Mouse (Mus musculus) CH12.LX (cell line): Measurements from ENCODE around the gene Tspan9. TPM values are rescaled to one million over a fixed set of nuclear protein-coding genes. Genes with fewer than 3 reads are reported as not detected.

ENCODE experiments used
- DNase-seq: peaks from one replicate; pipeline ENCODE4 v3.0.0-alpha.2; 2013; ENCODE audit errors: extremely low read depth
- H3K27ac ChIP-seq: 2 replicates; pipeline ENCODE4 v1.5.1; 2012; ENCODE audit warnings: low read depth, mild to moderate bottlenecking, control low read depth, moderate library complexity; ENCODE audit not compliant: insufficient read depth
- H3K27me3 ChIP-seq: replicated peaks from 2 replicates; pipeline ENCODE3; 2012; ENCODE audit warnings: inconsistent platforms
- H3K36me3 ChIP-seq, 2 experiments: replicated peaks in 1 of 2; 2 replicates each; pipeline versions ENCODE3 to v1.6.1; 2012; ENCODE audit warnings: inconsistent platforms in 1 of 2, low read length in 1 of 2, mild to moderate bottlenecking in 1 of 2, mixed read lengths in 1 of 2, moderate library complexity in 1 of 2; ENCODE audit not compliant: control insufficient read depth in 1 of 2, insufficient read depth in 1 of 2
- H3K4me1 ChIP-seq, 2 experiments: 2 replicates each; pipeline ENCODE4 v1.6.1; 2012; ENCODE audit warnings: inconsistent platforms in 1 of 2, moderate library complexity in 1 of 2; ENCODE audit not compliant: insufficient read depth in 2 of 2, control insufficient read depth in 1 of 2
- H3K4me2 ChIP-seq: 2 replicates; pipeline ENCODE4 v1.6.1; 2012; ENCODE audit warnings: low read depth, mild to moderate bottlenecking, control low read depth; ENCODE audit not compliant: poor library complexity, insufficient read depth, severe bottlenecking
- H3K4me3 ChIP-seq, 3 experiments: fragments of 150-350 bp in 1 of 3; sonication (generic) in 1 of 3; replicated peaks in 1 of 3; 2 replicates each; pipeline versions ENCODE3 to v1.5.1; 2011 to 2012; ENCODE audit warnings: low read depth in 2 of 3, low read length in 2 of 3, mild to moderate bottlenecking in 2 of 3, moderate library complexity in 2 of 3, control low read depth in 1 of 3, improper control_type of control experiment in 1 of 3, inconsistent platforms in 1 of 3, mixed read lengths in 1 of 3; ENCODE audit not compliant: poor library complexity in 1 of 3
- H3K79me2 ChIP-seq: replicated peaks from 2 replicates; pipeline ENCODE4 v1.6.1; 2012; ENCODE audit warnings: mild to moderate bottlenecking, moderate library complexity; ENCODE audit not compliant: control insufficient read depth, poor library complexity, insufficient read depth, severe bottlenecking; ENCODE audit errors: extremely low read depth
- H3K9ac ChIP-seq: 2 replicates; pipeline ENCODE4 v1.6.1; 2012; ENCODE audit warnings: low read depth, mild to moderate bottlenecking, control low read depth, moderate library complexity; ENCODE audit not compliant: insufficient read depth
- H3K9me3 ChIP-seq: replicated peaks from 2 replicates; pipeline ENCODE3; 2012; ENCODE audit warnings: low read length, inconsistent platforms, mixed read lengths
- BHLHE40 ChIP-seq: IDR thresholded peaks from 2 replicates; pipeline ENCODE4 v1.6.1; 2011; ENCODE audit warnings: mild to moderate bottlenecking, low read depth, low read length, improper control_type of control experiment
- CHD2 ChIP-seq: IDR thresholded peaks from 2 replicates; pipeline ENCODE4 v1.6.1; 2011; ENCODE audit warnings: low read length, improper control_type of control experiment
- E2F4 ChIP-seq: IDR thresholded peaks from 2 replicates; pipeline ENCODE4 v1.6.1; 2011; ENCODE audit warnings: low read depth, low read length, improper control_type of control experiment; ENCODE audit not compliant: insufficient replicate concordance
- ELF1 ChIP-seq: IDR thresholded peaks from 2 replicates; pipeline ENCODE4 v1.6.1; 2014; ENCODE audit warnings: low read depth, mild to moderate bottlenecking, inconsistent platforms, low read length, improper control_type of control experiment
- ETS1 ChIP-seq: conservative IDR thresholded peaks from 2 replicates; pipeline ENCODE4 v1.6.1; 2012; ENCODE audit warnings: low read depth, mild to moderate bottlenecking, inconsistent platforms, low read length, improper control_type of control experiment, moderate library complexity
- GABPA ChIP-seq: IDR thresholded peaks from 2 replicates; pipeline ENCODE4 v1.6.1; 2012; ENCODE audit warnings: low read depth, low read length, improper control_type of control experiment, inconsistent platforms; ENCODE audit not compliant: insufficient replicate concordance
- HCFC1 ChIP-seq: IDR thresholded peaks from 2 replicates; pipeline ENCODE4 v1.6.1; 2012; ENCODE audit warnings: low read depth, mild to moderate bottlenecking, inconsistent platforms, low read length, improper control_type of control experiment
- JUND ChIP-seq: conservative IDR thresholded peaks from 2 replicates; pipeline ENCODE4 v1.6.1; 2011; ENCODE audit warnings: low read depth, low read length, improper control_type of control experiment
- KAT2A ChIP-seq: IDR thresholded peaks from 2 replicates; pipeline ENCODE4 v1.6.1; 2012; ENCODE audit warnings: low read length, improper control_type of control experiment, inconsistent platforms; ENCODE audit not compliant: insufficient replicate concordance
- MEF2A ChIP-seq: IDR thresholded peaks from 2 replicates; pipeline ENCODE4 v1.6.1; 2014; ENCODE audit warnings: low read depth, mild to moderate bottlenecking, inconsistent platforms, low read length, improper control_type of control experiment, borderline replicate concordance
- NRF1 ChIP-seq: IDR thresholded peaks from 2 replicates; pipeline ENCODE4 v1.6.1; 2014; ENCODE audit warnings: low read depth, mild to moderate bottlenecking, inconsistent platforms, low read length, improper control_type of control experiment, moderate library complexity
- PAX5 ChIP-seq: IDR thresholded peaks from 2 replicates; pipeline ENCODE4 v1.6.1; 2012; ENCODE audit warnings: low read length, inconsistent platforms, mixed read lengths
- POLR2A ChIP-seq: IDR thresholded peaks from 2 replicates; pipeline ENCODE4 v1.6.1; 2011; ENCODE audit warnings: low read depth, mild to moderate bottlenecking, improper control_type of control experiment, low read length
- RAD21 ChIP-seq: IDR thresholded peaks from 2 replicates; pipeline ENCODE4 v1.6.1; 2011; ENCODE audit warnings: low read depth, mild to moderate bottlenecking, low read length, improper control_type of control experiment, moderate library complexity
- SMC3 ChIP-seq: IDR thresholded peaks from 2 replicates; pipeline ENCODE4 v1.6.1; 2011; ENCODE audit warnings: low read depth, low read length, improper control_type of control experiment
- TBP ChIP-seq: conservative IDR thresholded peaks from 2 replicates; pipeline ENCODE4 v1.6.1; 2011; ENCODE audit warnings: low read depth, low read length, improper control_type of control experiment
- UBTF ChIP-seq: IDR thresholded peaks from 2 replicates; pipeline ENCODE4 v1.6.1; 2012; ENCODE audit warnings: low read depth, mild to moderate bottlenecking, inconsistent platforms, low read length, improper control_type of control experiment, moderate library complexity
- USF2 ChIP-seq: conservative IDR thresholded peaks from 2 replicates; pipeline ENCODE4 v1.6.1; 2011; ENCODE audit warnings: low read depth, low read length, improper control_type of control experiment
- ZC3H11A ChIP-seq: IDR thresholded peaks from 2 replicates; pipeline ENCODE4 v1.6.1; 2012; ENCODE audit warnings: low read depth, mild to moderate bottlenecking, inconsistent platforms, low read length, improper control_type of control experiment
- ZKSCAN1 ChIP-seq: IDR thresholded peaks from 2 replicates; pipeline ENCODE4 v1.6.1; 2012; ENCODE audit warnings: low read depth, inconsistent platforms, low read length, improper control_type of control experiment, borderline replicate concordance
- ZNF384 ChIP-seq: IDR thresholded peaks from 2 replicates; pipeline ENCODE4 v1.6.1; 2012; ENCODE audit warnings: low read depth, low read length, improper control_type of control experiment, inconsistent platforms
- dilution Hi-C: fragments of 300-500 bp; cut with MboI; formaldehyde crosslinking; loops from 2 replicates; pipeline ENCODE4 v1.14.3; 2020; ENCODE audit warnings: low sequenced_read_pairs; ENCODE audit not compliant: extremely low pct_unique_long_range_greater_than_20kb, extremely low pct_ligation_motif_present
- in situ Hi-C: fragments of 300-500 bp; cut with MboI; formaldehyde crosslinking; loops from 3 replicates; pipeline ENCODE4 v1.14.3; 2019; ENCODE audit warnings: low sequenced_read_pairs, low pct_ligation_motif_present, low pct_unique_long_range_greater_than_20kb, mixed read lengths
- polyA plus RNA-seq: library from polyadenylated mRNA; unstranded; fragments of >175 nt; gene quantifications from 2 replicates; pipeline ENCODE4 v1.2.1, GENCODE M21; 2012; ENCODE audit warnings: low read depth; ENCODE audit not compliant: insufficient read length
- total RNA-seq, 2 experiments: library from RNA; depleted of rRNA; stranded (reverse); fragments of 300-350 nt in 1 of 2; fragments of >200 nt in 1 of 2; gene quantifications; 2 replicates each; pipeline ENCODE4 v1.2.3; 2012 to 2014

Tspan9 gene
- total and polyA plus RNA-seq, 3 experiments: 0.40 to 0.98 (median 0.71) TPM

DNA sequence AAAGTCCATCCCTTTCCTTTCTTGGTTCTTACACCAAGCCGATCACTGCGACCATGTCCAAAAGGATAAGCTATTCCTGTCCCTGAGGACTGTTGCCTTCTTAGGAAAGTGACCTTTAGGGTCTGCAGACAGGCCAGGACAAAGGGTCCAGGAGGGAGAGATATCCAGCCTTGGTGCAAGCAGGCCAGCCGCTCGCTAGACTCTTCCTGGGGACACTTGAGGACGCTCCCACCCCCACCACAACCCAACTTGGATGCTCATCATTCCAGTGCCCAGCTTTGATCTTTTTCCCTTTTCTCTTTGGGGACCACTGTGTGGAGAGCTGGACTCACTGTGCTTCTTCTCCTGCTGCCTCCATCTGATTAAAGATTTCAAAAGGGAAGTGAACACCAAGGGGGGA is 214.7 kb downstream of the Tspan9 start:
- H3K9ac ChIP-seq: no peak overlapping the region
- H3K9me3 ChIP-seq: peaks cover 2% of the 10 kb centered on the region
- no peak for TF ChIP-seq MEF2A
- no peak for TF ChIP-seq ZKSCAN1
- TF ChIP-seq RAD21: no peak
- no peak for TF ChIP-seq BHLHE40
- no peak for TF ChIP-seq JUND
- TF ChIP-seq ZNF384: no peak
- no peak for TF ChIP-seq ETS1
- TF ChIP-seq POLR2A: no peak
- no peaks in the 10 kb centered on the region for H3K36me3 ChIP-seq
- dilution Hi-C loops (no loop called here), in situ Hi-C loops (no loop called here)
- no peaks in the 10 kb centered on the region for H3K4me1 ChIP-seq
- no peak overlapping the region for H3K4me2 ChIP-seq
- H3K79me2 ChIP-seq: no peaks in the 10 kb centered on the region
- peaks cover 92% of the 10 kb centered on the region for H3K27me3 ChIP-seq
- DNase-seq: no peak
- H3K4me3 ChIP-seq: no peak overlapping the region
- no peak overlapping the region for H3K27ac ChIP-seq

DNA sequence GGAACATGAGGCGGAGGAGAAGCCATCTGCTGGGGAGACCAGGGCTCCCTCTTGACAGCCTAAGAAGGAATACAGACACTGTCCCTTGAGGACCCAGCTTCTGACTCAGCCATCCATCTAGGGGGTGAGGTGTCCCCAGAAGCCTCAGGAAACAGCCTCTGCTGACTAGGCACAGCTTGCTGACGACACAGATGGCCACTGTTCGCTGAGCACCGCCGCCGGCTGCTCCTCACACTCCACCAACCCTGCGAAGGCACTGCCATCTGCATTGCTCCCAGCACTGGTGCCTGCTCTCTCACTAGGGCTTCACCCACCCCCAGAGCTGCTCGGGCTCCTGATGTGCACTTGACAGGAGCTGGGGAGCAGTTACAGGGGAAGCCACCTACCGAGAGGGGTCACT is 217.5 kb downstream of the Tspan9 start:
- in situ Hi-C loops: no loop called here
- Histone ChIP-seq H3K4me2 (no peak overlapping the region), H3K36me3 (no peaks in the 10 kb centered on the region), H3K27me3 (peaks cover 92% of the 10 kb centered on the region), H3K9me3 (no peaks in the 10 kb centered on the region), H3K9ac (no peak overlapping the region), H3K27ac (no peak overlapping the region)
- dilution Hi-C loops: no loop called here
- no peak for DNase-seq
- TF ChIP-seq PAX5 (no peak), TBP (no peak), GABPA (no peak), UBTF (no peak), NRF1 (no peak), ELF1 (no peak), SMC3 (no peak), ZKSCAN1 (no peak), USF2 (no peak), E2F4 (no peak), HCFC1 (no peak), ZC3H11A (no peak), KAT2A (no peak), CHD2 (no peak), ETS1 (no peak)
- TF ChIP-seq, all 38 proteins: peak for 0
- no peak overlapping the region for H3K4me3 ChIP-seq
- H3K79me2 ChIP-seq: no peaks in the 10 kb centered on the region
- peaks cover 0 to 2% of the 10 kb centered on the region in 2 experiments; a peak in 1 of 4 replicates for H3K4me1 ChIP-seq
